In genomic region chr8:108920151-108920550, GRCm38 (mm10) we compare ENCODE assay signal across 19 mouse cellular contexts.
"Had no signal": no experiment of that assay in that cellular context is flagged by ENCODE, and none has a peak within 500 bp of the region (broad histone marks: within the 10 kb centered on the region; RNA-seq: fewer than 3 reads in every experiment).

No protein-coding gene starts in this region.

- H3K27ac ChIP-seq: kidney, postnatal 0 days; limb, embryonic 12.5 days; liver, embryonic 14.5 days; neural tube, embryonic 12.5 days had no signal

- H3K4me2 ChIP-seq: limb, embryonic 12.5 days; neural tube, embryonic 12.5 days had no signal

- DNase-seq: kidney, adult 11 months; kidney, adult 9 months; kidney, postnatal 36 days; layer of hippocampus, adult 9-11 months; layer of hippocampus, postnatal 36 days; liver; lung, adult 18-20 months; lung, postnatal 4 days; retina, postnatal 1 day; right cerebral cortex, postnatal 4 days; spleen, adult 18-20 months; thymus, adult 18-20 months; thymus, postnatal 14 days had no signal

- H3K9me3 ChIP-seq: limb, embryonic 12.5 days; neural tube, embryonic 12.5 days had no signal

- H3K9ac ChIP-seq: limb, embryonic 12.5 days; liver, embryonic 14.5 days; neural tube, embryonic 12.5 days had no signal

- H3K27me3 ChIP-seq: limb, embryonic 12.5 days; neural tube, embryonic 12.5 days had no signal

- H3K4me3 ChIP-seq: limb, embryonic 12.5 days; megakaryocyte, embryonic 14.5 days; myocyte; neural tube, embryonic 12.5 days had no signal
